Mouse (Mus musculus): ENCODE data around the gene Them4. TPM values are rescaled to one million over a fixed set of nuclear protein-coding genes. Genes with fewer than 3 reads are reported as not detected.

The Them4 gene
- polyA plus RNA-seq, 1 experiment from 2014 or later = 68.6 TPM

GRCm38 (mm10) chr3:94372641-94373040 lies 62.8 kb downstream of the Them4 start, which contains the start of gene Rorc:
Gene Rorc (plus strand): TSS chr3:94372794.
- 0 out of 2 replicates have a peak within 1 kb of the TSS, but pooled peaks have one; percentile 22 for H3K9ac ChIP-seq (ENCODE audit: low read depth, low read length)
- no peak within 1 kb of the TSS for H3K27ac ChIP-seq (ENCODE audit: low read length)
- no peak within 1 kb of the TSS for H3K4me3 ChIP-seq (ENCODE audit: low read depth, low read length)
- H3K9me3 ChIP-seq (replicated peaks; ENCODE audit: control insufficient read depth, low read length, poor library complexity, severe bottlenecking) = no peaks in the 10 kb centered on the region
- no peak for ATAC-seq
- no peaks in the 10 kb centered on the region for H3K36me3 ChIP-seq (ENCODE audit: control insufficient read depth, insufficient read depth, low read length)
- peaks cover 11% of the 10 kb centered on the region; the same call in 1 of the 2 replicates for H3K4me1 ChIP-seq (ENCODE audit: control insufficient read depth, insufficient read depth, low read length)
- H3K27me3 ChIP-seq (ENCODE audit: control insufficient read depth, insufficient read depth, low read depth, low read length) = peaks cover 2% of the 10 kb centered on the region; the same call in 1 of the 2 replicates
- H3K4me2 ChIP-seq (ENCODE audit: low read length) = peak within 1 kb of the TSS; percentile 31
- 13% methylated on average over 5 of the region's 5 CpGs for WGBS

- Histone ChIP-seq H3K9me3 (replicated peaks; ENCODE audit: control insufficient read depth, low read length, poor library complexity, severe bottlenecking) (no peaks in the 10 kb centered on the region), H3K4me1 (ENCODE audit: control insufficient read depth, insufficient read depth, low read length) (peaks cover 11% of the 10 kb centered on the region; the same call in 1 of the 2 replicates), H3K36me3 (ENCODE audit: control insufficient read depth, insufficient read depth, low read length) (no peaks in the 10 kb centered on the region), H3K4me2 (ENCODE audit: low read length) (peak overlapping the region; percentile 31), H3K27ac (ENCODE audit: low read length) (no peak overlapping the region), H3K4me3 (ENCODE audit: low read depth, low read length) (no peak overlapping the region), H3K9ac (ENCODE audit: low read depth, low read length) (0 out of 2 replicates have a peak overlapping the region, but pooled peaks have one; percentile 22), H3K27me3 (ENCODE audit: control insufficient read depth, insufficient read depth, low read depth, low read length) (peaks cover 2% of the 10 kb centered on the region; the same call in 1 of the 2 replicates)
- WGBS = 5% methylated on average over 10 of the region's 10 CpGs
- peak; percentile 3; the same call in 1 of the 2 replicates for ATAC-seq
These were observed 63.2 kb downstream of the Them4 start for GRCm38 (mm10) chr3:94373090-94373489.

GRCm38 (mm10) chr3:94373597-94374011 lies 63.7 kb downstream of the Them4 start:
- 1% methylated on average over 5 of the region's 5 CpGs for WGBS
- no peak overlapping the region for H3K27ac ChIP-seq (ENCODE audit: low read length)
- no peak overlapping the region for H3K4me3 ChIP-seq (ENCODE audit: low read depth, low read length)

GRCm38 (mm10) chr3:94374636-94375035 lies 64.7 kb downstream of the Them4 start:
- no peak overlapping the region for H3K27ac ChIP-seq (ENCODE audit: low read length)

More at GRCm38 (mm10) chr3:94373597-94374011, 63.7 kb downstream of the Them4 start:
- Histone ChIP-seq H3K9me3 (replicated peaks; ENCODE audit: control insufficient read depth, low read length, poor library complexity, severe bottlenecking) (no peaks in the 10 kb centered on the region), H3K4me1 (ENCODE audit: control insufficient read depth, insufficient read depth, low read length) (peaks cover 11% of the 10 kb centered on the region; the same call in 1 of the 2 replicates), H3K9ac (ENCODE audit: low read depth, low read length) (no peak overlapping the region), H3K36me3 (ENCODE audit: control insufficient read depth, insufficient read depth, low read length) (no peaks in the 10 kb centered on the region), H3K4me2 (ENCODE audit: low read length) (peak overlapping the region; percentile 31), H3K27me3 (ENCODE audit: control insufficient read depth, insufficient read depth, low read depth, low read length) (peaks cover 2% of the 10 kb centered on the region; the same call in 1 of the 2 replicates)
- ATAC-seq = peak; percentile 52; the same call in 1 of the 2 replicates

GRCm38 (mm10) chr3:94375146-94375545 lies 65.3 kb downstream of the Them4 start:
- H3K27me3 ChIP-seq (ENCODE audit: control insufficient read depth, insufficient read depth, low read depth, low read length) = peaks cover 2% of the 10 kb centered on the region; the same call in 1 of the 2 replicates

More at GRCm38 (mm10) chr3:94374636-94375035, 64.7 kb downstream of the Them4 start:
- Histone ChIP-seq H3K9me3 (replicated peaks; ENCODE audit: control insufficient read depth, low read length, poor library complexity, severe bottlenecking) (no peaks in the 10 kb centered on the region), H3K36me3 (ENCODE audit: control insufficient read depth, insufficient read depth, low read length) (no peaks in the 10 kb centered on the region), H3K4me2 (ENCODE audit: low read length) (no peak overlapping the region), H3K9ac (ENCODE audit: low read depth, low read length) (no peak overlapping the region), H3K4me3 (ENCODE audit: low read depth, low read length) (no peak overlapping the region), H3K4me1 (ENCODE audit: control insufficient read depth, insufficient read depth, low read length) (peaks cover 11% of the 10 kb centered on the region; the same call in 1 of the 2 replicates), H3K27me3 (ENCODE audit: control insufficient read depth, insufficient read depth, low read depth, low read length) (peaks cover 2% of the 10 kb centered on the region; the same call in 1 of the 2 replicates)
- no peak for ATAC-seq

GRCm38 (mm10) chr3:94375861-94376260 lies 66.0 kb downstream of the Them4 start:
- H3K27me3 ChIP-seq (ENCODE audit: control insufficient read depth, insufficient read depth, low read depth, low read length) = peaks cover 2% of the 10 kb centered on the region; the same call in 1 of the 2 replicates
- 44% methylated on average over 5 of the region's 5 CpGs for WGBS
- peaks cover 11% of the 10 kb centered on the region; the same call in 1 of the 2 replicates for H3K4me1 ChIP-seq (ENCODE audit: control insufficient read depth, insufficient read depth, low read length)
- ATAC-seq = no peak
- H3K4me2 ChIP-seq (ENCODE audit: low read length) = no peak overlapping the region
- no peaks in the 10 kb centered on the region for H3K36me3 ChIP-seq (ENCODE audit: control insufficient read depth, insufficient read depth, low read length)
- H3K9me3 ChIP-seq (replicated peaks; ENCODE audit: control insufficient read depth, low read length, poor library complexity, severe bottlenecking) = no peaks in the 10 kb centered on the region
- H3K4me3 ChIP-seq (ENCODE audit: low read depth, low read length) = no peak overlapping the region
- no peak overlapping the region for H3K27ac ChIP-seq (ENCODE audit: low read length)
- H3K9ac ChIP-seq (ENCODE audit: low read depth, low read length) = no peak overlapping the region

More at GRCm38 (mm10) chr3:94375146-94375545, 65.3 kb downstream of the Them4 start:
- Histone ChIP-seq H3K36me3 (ENCODE audit: control insufficient read depth, insufficient read depth, low read length) (no peaks in the 10 kb centered on the region), H3K27ac (ENCODE audit: low read length) (no peak overlapping the region), H3K4me1 (ENCODE audit: control insufficient read depth, insufficient read depth, low read length) (peaks cover 11% of the 10 kb centered on the region; the same call in 1 of the 2 replicates), H3K9me3 (replicated peaks; ENCODE audit: control insufficient read depth, low read length, poor library complexity, severe bottlenecking) (no peaks in the 10 kb centered on the region), H3K9ac (ENCODE audit: low read depth, low read length) (no peak overlapping the region), H3K4me3 (ENCODE audit: low read depth, low read length) (no peak overlapping the region), H3K4me2 (ENCODE audit: low read length) (no peak overlapping the region)
- ATAC-seq = no peak
- WGBS = 90% methylated on average over 2 of the region's 2 CpGs

- ATAC-seq = no peak
- H3K4me1 ChIP-seq (ENCODE audit: control insufficient read depth, insufficient read depth, low read length) = peaks cover 11% of the 10 kb centered on the region; the same call in 1 of the 2 replicates
- no peak overlapping the region for H3K9ac ChIP-seq (ENCODE audit: low read depth, low read length)
- H3K4me2 ChIP-seq (ENCODE audit: low read length) = no peak overlapping the region
- H3K27me3 ChIP-seq (ENCODE audit: control insufficient read depth, insufficient read depth, low read depth, low read length) = peaks cover 2% of the 10 kb centered on the region; the same call in 1 of the 2 replicates
- H3K9me3 ChIP-seq (replicated peaks; ENCODE audit: control insufficient read depth, low read length, poor library complexity, severe bottlenecking) = no peaks in the 10 kb centered on the region
- WGBS = 17% methylated on average over 13 of the region's 13 CpGs
- H3K27ac ChIP-seq (ENCODE audit: low read length) = no peak overlapping the region
- no peaks in the 10 kb centered on the region for H3K36me3 ChIP-seq (ENCODE audit: control insufficient read depth, insufficient read depth, low read length)
- no peak overlapping the region for H3K4me3 ChIP-seq (ENCODE audit: low read depth, low read length)
These were observed 67.4 kb downstream of the Them4 start for GRCm38 (mm10) chr3:94377028-94377923.

GRCm38 (mm10) chr3:94379831-94380510 lies 70.1 kb downstream of the Them4 start:
- WGBS = 21% methylated on average over 9 of the region's 9 CpGs
- Histone ChIP-seq H3K4me2 (ENCODE audit: low read length) (no peak overlapping the region), H3K27ac (ENCODE audit: low read length) (no peak overlapping the region), H3K9me3 (replicated peaks; ENCODE audit: control insufficient read depth, low read length, poor library complexity, severe bottlenecking) (no peaks in the 10 kb centered on the region), H3K9ac (ENCODE audit: low read depth, low read length) (no peak overlapping the region), H3K4me3 (ENCODE audit: low read depth, low read length) (no peak overlapping the region), H3K27me3 (ENCODE audit: control insufficient read depth, insufficient read depth, low read depth, low read length) (no peaks in the 10 kb centered on the region), H3K4me1 (ENCODE audit: control insufficient read depth, insufficient read depth, low read length) (no peaks in the 10 kb centered on the region), H3K36me3 (ENCODE audit: control insufficient read depth, insufficient read depth, low read length) (no peaks in the 10 kb centered on the region)
- ATAC-seq = no peak

Data from midbrain, embryonic 16.5 days (tissue).